Mouse (Mus musculus): Measurements from ENCODE around the gene Adh6b. TPM values are rescaled to one million over a fixed set of nuclear protein-coding genes. Genes with fewer than 3 reads are reported as not detected.

Gene Adh6b
- total and polyA plus RNA-seq, 3 experiments, result 0.16 TPM; not detected in 2

GRCm38 (mm10) chr3:138305486-138306289 lies 35.9 kb upstream of the Adh6b start:
- Histone ChIP-seq H3K9me3 (replicated peaks) (no peaks in the 10 kb centered on the region), H3K36me3 (replicated peaks) (no peaks in the 10 kb centered on the region), H3K4me3 (ENCODE audit: low read depth, low read length) (no peak overlapping the region), H3K4me1 (ENCODE audit: insufficient read depth, low read depth, low read length) (no peaks in the 10 kb centered on the region), H3K27me3 (ENCODE audit: insufficient read depth, low read length) (no peaks in the 10 kb centered on the region)
- TF ChIP-seq CTCF (IDR thresholded peaks at IDR 0.05; ENCODE audit: low read depth, low read length) (no peak), GATA1 (IDR thresholded peaks at IDR 0.05; ENCODE audit: borderline replicate concordance, low read length) (no peak), TAL1 (conservative IDR thresholded peaks at IDR 0.05; ENCODE audit: low read depth, low read length) (no peak), POLR2AphosphoS5 (IDR thresholded peaks at IDR 0.05; ENCODE audit: insufficient replicate concordance, low read depth, low read length) (no peak), GATA2 (IDR thresholded peaks at IDR 0.05; ENCODE audit: borderline replicate concordance, low read depth, low read length) (no peak)
- DNase-seq (ENCODE audit: low spot score), result no peak
- ATAC-seq (ENCODE audit: extremely low read depth, insufficient number of reproducible peaks, low FRiP score, poor library complexity, severe bottlenecking), result no peak

GRCm38 (mm10) chr3:138306290-138306683 lies 35.3 kb upstream of the Adh6b start:
- TF ChIP-seq GATA2 (IDR thresholded peaks at IDR 0.05; ENCODE audit: borderline replicate concordance, low read depth, low read length) (no peak), CTCF (IDR thresholded peaks at IDR 0.05; ENCODE audit: low read depth, low read length) (no peak)
- Histone ChIP-seq H3K27me3 (ENCODE audit: insufficient read depth, low read length) (no peaks in the 10 kb centered on the region), H3K4me3 (ENCODE audit: low read depth, low read length) (no peak overlapping the region), H3K4me1 (ENCODE audit: insufficient read depth, low read depth, low read length) (no peaks in the 10 kb centered on the region), H3K36me3 (replicated peaks) (no peaks in the 10 kb centered on the region), H3K9me3 (replicated peaks) (no peaks in the 10 kb centered on the region)
- ATAC-seq (ENCODE audit: extremely low read depth, insufficient number of reproducible peaks, low FRiP score, poor library complexity, severe bottlenecking), result no peak
- no peak for DNase-seq (ENCODE audit: low spot score)

- no peaks in the 10 kb centered on the region for H3K27me3 ChIP-seq (ENCODE audit: insufficient read depth, low read length)
- TF ChIP-seq GATA2 (IDR thresholded peaks at IDR 0.05; ENCODE audit: borderline replicate concordance, low read depth, low read length) (no peak), TAL1 (conservative IDR thresholded peaks at IDR 0.05; ENCODE audit: low read depth, low read length) (no peak), CTCF (IDR thresholded peaks at IDR 0.05; ENCODE audit: low read depth, low read length) (no peak), POLR2AphosphoS5 (IDR thresholded peaks at IDR 0.05; ENCODE audit: insufficient replicate concordance, low read depth, low read length) (no peak), GATA1 (IDR thresholded peaks at IDR 0.05; ENCODE audit: borderline replicate concordance, low read length) (no peak)
- ATAC-seq (ENCODE audit: extremely low read depth, insufficient number of reproducible peaks, low FRiP score, poor library complexity, severe bottlenecking) (no peak), DNase-seq (ENCODE audit: low spot score) (no peak)
- no peaks in the 10 kb centered on the region for H3K36me3 ChIP-seq (replicated peaks)
- H3K9me3 ChIP-seq (replicated peaks), result no peaks in the 10 kb centered on the region
- no peaks in the 10 kb centered on the region for H3K4me1 ChIP-seq (ENCODE audit: insufficient read depth, low read depth, low read length)
- no peak overlapping the region for H3K4me3 ChIP-seq (ENCODE audit: low read depth, low read length)
Measured at GRCm38 (mm10) chr3:138309910-138310309, 31.7 kb upstream of the Adh6b start.

GRCm38 (mm10) chr3:138311015-138311414 lies 30.6 kb upstream of the Adh6b start:
- no peak for TF ChIP-seq POLR2AphosphoS5 (IDR thresholded peaks at IDR 0.05; ENCODE audit: insufficient replicate concordance, low read depth, low read length)
- TF ChIP-seq GATA2 (IDR thresholded peaks at IDR 0.05; ENCODE audit: borderline replicate concordance, low read depth, low read length), result no peak
- TF ChIP-seq CTCF (IDR thresholded peaks at IDR 0.05; ENCODE audit: low read depth, low read length), result no peak
- TF ChIP-seq TAL1 (conservative IDR thresholded peaks at IDR 0.05; ENCODE audit: low read depth, low read length), result no peak
- TF ChIP-seq GATA1 (IDR thresholded peaks at IDR 0.05; ENCODE audit: borderline replicate concordance, low read length), result no peak
- Histone ChIP-seq H3K36me3 (replicated peaks) (no peaks in the 10 kb centered on the region), H3K4me1 (ENCODE audit: insufficient read depth, low read depth, low read length) (no peaks in the 10 kb centered on the region), H3K4me3 (ENCODE audit: low read depth, low read length) (no peak overlapping the region), H3K9me3 (replicated peaks) (no peaks in the 10 kb centered on the region), H3K27me3 (ENCODE audit: insufficient read depth, low read length) (no peaks in the 10 kb centered on the region)
- DNase-seq (ENCODE audit: low spot score), result no peak
- no peak for ATAC-seq (ENCODE audit: extremely low read depth, insufficient number of reproducible peaks, low FRiP score, poor library complexity, severe bottlenecking)

- Histone ChIP-seq H3K9me3 (replicated peaks) (no peaks in the 10 kb centered on the region), H3K36me3 (replicated peaks) (no peaks in the 10 kb centered on the region), H3K27me3 (ENCODE audit: insufficient read depth, low read length) (no peaks in the 10 kb centered on the region), H3K4me3 (ENCODE audit: low read depth, low read length) (no peak within 1 kb of the TSS), H3K4me1 (ENCODE audit: insufficient read depth, low read depth, low read length) (no peaks in the 10 kb centered on the region)
- ATAC-seq (ENCODE audit: extremely low read depth, insufficient number of reproducible peaks, low FRiP score, poor library complexity, severe bottlenecking) (no peak), DNase-seq (ENCODE audit: low spot score) (no peak)
- TF ChIP-seq GATA2 (IDR thresholded peaks at IDR 0.05; ENCODE audit: borderline replicate concordance, low read depth, low read length) (no peak), CTCF (IDR thresholded peaks at IDR 0.05; ENCODE audit: low read depth, low read length) (no peak), POLR2AphosphoS5 (IDR thresholded peaks at IDR 0.05; ENCODE audit: insufficient replicate concordance, low read depth, low read length) (no peak), GATA1 (IDR thresholded peaks at IDR 0.05; ENCODE audit: borderline replicate concordance, low read length) (no peak), TAL1 (conservative IDR thresholded peaks at IDR 0.05; ENCODE audit: low read depth, low read length) (no peak)
Measured at GRCm38 (mm10) chr3:138312965-138313364, 28.6 kb upstream of the Adh6b start, which contains the start of gene Adh6a. Gene Adh6a (plus strand): TSS chr3:138313286.

GRCm38 (mm10) chr3:138316908-138317472 lies 24.6 kb upstream of the Adh6b start:
- DNase-seq (ENCODE audit: low spot score) (no peak), ATAC-seq (ENCODE audit: extremely low read depth, insufficient number of reproducible peaks, low FRiP score, poor library complexity, severe bottlenecking) (no peak)
- no peak overlapping the region for H3K4me3 ChIP-seq (ENCODE audit: low read depth, low read length)
- H3K27me3 ChIP-seq (ENCODE audit: insufficient read depth, low read length), result no peaks in the 10 kb centered on the region
- no peaks in the 10 kb centered on the region for H3K36me3 ChIP-seq (replicated peaks)
- H3K4me1 ChIP-seq (ENCODE audit: insufficient read depth, low read depth, low read length), result no peaks in the 10 kb centered on the region
- H3K9me3 ChIP-seq (replicated peaks), result no peaks in the 10 kb centered on the region
- TF ChIP-seq POLR2AphosphoS5 (IDR thresholded peaks at IDR 0.05; ENCODE audit: insufficient replicate concordance, low read depth, low read length), result no peak
- TF ChIP-seq TAL1 (conservative IDR thresholded peaks at IDR 0.05; ENCODE audit: low read depth, low read length), result no peak
- no peak for TF ChIP-seq GATA2 (IDR thresholded peaks at IDR 0.05; ENCODE audit: borderline replicate concordance, low read depth, low read length)
- no peak for TF ChIP-seq GATA1 (IDR thresholded peaks at IDR 0.05; ENCODE audit: borderline replicate concordance, low read length)
- TF ChIP-seq CTCF (IDR thresholded peaks at IDR 0.05; ENCODE audit: low read depth, low read length), result no peak
